Mouse (Mus musculus) common myeloid progenitor, adult 5-6 weeks (primary cell): ENCODE measurements around the gene Sema4f. TPM values are rescaled to one million over a fixed set of nuclear protein-coding genes. Genes with fewer than 3 reads are reported as not detected.

Experiments used
- ATAC-seq: replicated peaks from 2 replicates; pipeline ENCODE4 v1.8.0; 2016; ENCODE audit warnings: low read depth, mild to moderate bottlenecking, moderate TSS enrichment, inconsistent platforms; ENCODE audit not compliant: poor library complexity, severe bottlenecking
- total RNA-seq: library from RNA; stranded (forward); fragments of 200-1000, 187-1606 nt; gene quantifications from 2 replicates; pipeline ENCODE4 v1.2.3, GENCODE M21; 2017

Sema4f gene
- total RNA-seq, 1 experiment from 2014 or later: not detected

DNA sequence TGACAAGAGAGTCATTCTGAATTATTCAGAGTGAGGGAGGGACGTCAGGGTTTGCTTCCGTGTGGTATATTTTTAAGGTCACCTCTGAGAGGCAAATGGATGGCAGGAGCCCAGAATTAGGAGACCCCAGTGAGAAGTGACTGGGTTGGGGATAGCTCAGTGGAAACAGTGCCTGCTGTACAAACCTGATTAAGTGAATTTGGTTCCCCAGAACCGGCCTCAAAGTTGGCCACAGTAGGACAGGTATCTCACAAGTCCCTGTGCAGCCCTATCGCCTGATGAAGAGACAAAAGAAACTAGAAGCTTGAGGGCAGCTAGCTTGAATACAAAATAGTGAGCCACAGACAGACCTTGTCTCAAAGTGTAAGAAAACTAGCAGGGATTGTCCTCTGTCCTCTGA lies 23.1 kb downstream of the Sema4f start:
- no peak for ATAC-seq

- ATAC-seq: peak; percentile 36; the same call in 1 of the 2 replicates
Observed at GRCm38 (mm10) chr6:82915889-82916288, 23.7 kb downstream of the Sema4f start.

- peak; percentile 61 for ATAC-seq
Observed at GRCm38 (mm10) chr6:82913336-82914247, 26.0 kb downstream of the Sema4f start.

DNA sequence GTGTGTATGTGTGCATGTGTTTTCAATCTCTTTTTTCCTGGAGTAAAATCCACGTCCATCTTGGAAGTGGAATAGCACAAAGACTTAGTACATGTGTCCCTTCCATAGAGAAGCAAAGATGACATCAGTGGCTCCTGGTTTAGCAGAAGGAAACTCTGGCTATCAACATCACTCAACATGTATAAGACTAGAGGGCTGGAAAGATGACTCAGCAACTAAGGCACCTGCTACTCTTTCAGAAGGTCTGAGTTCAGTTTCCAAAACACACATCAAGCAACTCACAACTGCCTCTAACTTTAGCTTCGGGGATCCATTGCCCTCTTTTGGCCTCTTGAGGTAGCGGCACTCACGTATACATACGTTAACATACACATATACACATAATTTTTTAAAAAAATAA lies 28.3 kb downstream of the Sema4f start:
- no peak for ATAC-seq

DNA sequence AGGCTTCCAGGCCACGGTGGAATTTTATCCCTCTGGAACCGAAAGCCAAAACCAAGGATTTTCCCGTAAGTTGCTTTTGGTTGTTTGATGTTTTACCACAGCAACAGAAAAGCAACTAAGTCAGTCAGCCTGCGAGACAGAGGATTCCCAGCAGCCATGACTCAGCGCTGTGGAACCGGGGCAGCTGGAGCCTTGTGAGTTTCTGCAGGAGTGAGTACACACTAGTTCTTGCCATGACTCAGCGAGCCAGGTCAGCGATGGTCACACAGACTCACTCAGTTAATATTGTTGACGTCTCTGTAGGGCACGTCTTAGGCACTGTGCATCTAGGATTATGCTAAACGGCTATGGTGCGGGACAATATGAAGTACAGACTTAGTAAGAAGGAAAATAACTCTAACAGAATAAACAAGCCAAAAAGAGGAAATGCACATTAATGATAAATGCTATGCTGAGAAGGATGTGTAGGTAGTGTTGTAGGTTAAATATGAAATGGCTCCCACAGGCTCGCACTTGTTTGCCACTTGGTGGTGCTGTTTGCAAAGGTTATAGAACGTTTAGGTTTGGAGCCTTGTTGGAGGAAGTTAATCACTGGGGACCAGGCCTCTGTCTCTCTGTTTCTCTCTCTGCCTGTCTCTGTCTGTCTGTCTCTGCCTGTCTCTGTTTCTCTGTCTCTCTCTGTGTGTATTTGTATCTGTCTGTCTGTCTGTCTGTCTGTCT lies 30.3 kb downstream of the Sema4f start:
- peak; percentile 39 for ATAC-seq

- ATAC-seq: no peak
Observed at GRCm38 (mm10) chr6:82908034-82908433, 31.5 kb downstream of the Sema4f start.

DNA sequence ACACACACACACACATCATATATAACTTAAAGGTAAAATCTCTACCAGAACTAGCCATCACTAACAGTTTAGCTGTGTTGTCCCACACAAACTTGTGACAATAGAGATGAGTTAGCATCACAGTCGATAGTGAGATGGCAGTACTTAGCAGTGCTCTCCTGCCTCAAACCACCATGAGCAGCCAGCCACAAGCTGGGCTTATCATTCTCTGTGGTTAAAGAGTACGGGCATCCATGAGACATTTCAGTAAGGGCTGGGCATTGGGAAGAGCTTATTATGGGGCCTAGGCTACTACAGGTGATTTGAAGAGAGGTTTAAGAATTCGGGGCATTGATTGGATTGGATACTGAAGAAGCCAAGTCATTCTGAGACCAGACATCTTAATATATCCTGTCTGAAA lies 32.6 kb downstream of the Sema4f start:
- ATAC-seq: no peak

DNA sequence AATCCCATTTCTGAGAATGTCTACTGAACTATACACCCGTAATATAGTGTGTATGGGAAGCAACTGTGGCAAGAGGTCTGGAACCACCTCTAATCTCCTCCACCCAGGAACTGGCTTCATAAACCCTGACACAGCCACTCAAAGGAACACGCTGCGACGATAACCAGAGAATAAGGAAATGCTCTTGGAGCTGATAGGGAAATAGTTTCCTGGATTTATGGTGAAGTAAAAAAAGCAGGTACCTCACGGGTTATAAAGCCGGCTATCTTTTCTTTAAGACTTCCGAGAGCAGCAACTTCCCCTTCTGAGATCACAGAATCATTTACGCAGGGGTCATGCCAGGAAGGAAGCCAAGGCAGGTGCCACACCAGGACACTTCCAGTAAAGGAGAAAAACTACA lies 37.0 kb downstream of the Sema4f start:
- peak; percentile 91 for ATAC-seq

GRCm38 (mm10) chr6:82898745-82899144 lies 40.8 kb downstream of the Sema4f start:
- ATAC-seq: no peak

- ATAC-seq: no peak
Observed at GRCm38 (mm10) chr6:82898227-82898626, 41.3 kb downstream of the Sema4f start.

- ATAC-seq: peak; percentile 40
Observed at GRCm38 (mm10) chr6:82897311-82897710, 42.3 kb downstream of the Sema4f start.

- no peak for ATAC-seq
Observed at GRCm38 (mm10) chr6:82893415-82893814, 46.2 kb downstream of the Sema4f start.

- ATAC-seq: 0 out of 2 replicates have a peak, but pooled peaks have one; percentile 61
Observed at GRCm38 (mm10) chr6:82892540-82892939, 47.0 kb downstream of the Sema4f start.

- ATAC-seq: no peak
Observed at GRCm38 (mm10) chr6:82891488-82891887, 48.1 kb downstream of the Sema4f start.

DNA sequence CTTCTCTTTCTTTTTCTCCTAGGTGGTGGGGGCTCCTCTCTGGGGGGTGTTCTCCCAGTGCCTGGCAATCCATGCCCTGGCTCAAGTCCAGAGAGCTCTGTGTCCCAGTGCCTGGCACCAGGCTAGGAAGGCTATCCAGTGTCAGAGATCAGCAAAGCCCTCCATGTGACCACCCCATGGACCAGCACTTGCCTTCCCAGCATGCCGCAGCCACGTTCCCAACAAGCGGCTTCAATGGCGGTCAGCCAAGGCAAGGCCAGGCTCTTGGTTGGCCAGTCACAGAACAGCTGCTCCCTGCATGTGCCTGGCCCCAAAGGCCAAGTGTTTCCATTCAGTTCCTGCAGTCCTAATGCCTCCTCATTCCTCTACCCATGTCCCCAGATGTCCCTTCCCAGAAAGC lies 53.2 kb downstream of the Sema4f start:
- no peak for ATAC-seq

DNA sequence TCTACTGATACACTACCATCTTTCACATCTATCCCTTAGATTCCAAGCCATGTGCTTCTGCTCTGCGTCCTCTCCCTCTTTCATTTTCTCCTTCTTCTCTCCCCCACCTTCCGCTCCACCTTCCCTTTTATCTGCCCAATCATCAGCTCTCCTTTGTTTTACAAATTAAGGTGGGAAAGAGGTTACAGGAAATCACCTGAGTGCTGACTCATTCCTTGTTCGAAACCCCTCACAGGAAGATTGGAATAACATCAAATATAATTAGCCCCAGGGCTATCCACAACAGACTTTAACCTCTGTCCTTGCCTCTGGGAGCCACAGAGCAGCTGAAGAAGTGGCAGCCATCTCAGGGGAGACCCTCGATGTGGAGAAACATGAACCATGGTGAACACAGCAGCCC lies 53.7 kb downstream of the Sema4f start:
- no peak for ATAC-seq

GRCm38 (mm10) chr6:82885441-82885840 lies 54.1 kb downstream of the Sema4f start:
- ATAC-seq: no peak

DNA sequence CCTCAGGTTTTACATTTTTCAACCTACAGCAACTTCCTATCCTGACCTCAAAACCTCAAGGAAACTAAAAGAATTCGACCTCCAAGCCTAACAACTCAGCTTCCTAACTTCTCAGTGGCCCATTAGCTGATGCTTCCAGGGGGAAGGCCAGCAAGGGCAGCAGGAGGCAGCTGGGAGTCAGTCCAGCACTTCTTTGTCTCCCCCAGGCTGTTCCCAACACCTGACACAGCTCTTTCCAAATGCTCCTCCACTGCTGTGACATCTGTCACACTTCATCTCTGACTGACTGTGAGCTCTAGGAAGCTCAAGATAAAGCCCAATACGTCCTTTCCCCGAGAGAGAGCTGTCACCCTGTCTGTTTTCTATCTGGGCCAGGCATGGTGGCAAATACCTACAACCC lies 55.0 kb downstream of the Sema4f start:
- no peak for ATAC-seq

DNA sequence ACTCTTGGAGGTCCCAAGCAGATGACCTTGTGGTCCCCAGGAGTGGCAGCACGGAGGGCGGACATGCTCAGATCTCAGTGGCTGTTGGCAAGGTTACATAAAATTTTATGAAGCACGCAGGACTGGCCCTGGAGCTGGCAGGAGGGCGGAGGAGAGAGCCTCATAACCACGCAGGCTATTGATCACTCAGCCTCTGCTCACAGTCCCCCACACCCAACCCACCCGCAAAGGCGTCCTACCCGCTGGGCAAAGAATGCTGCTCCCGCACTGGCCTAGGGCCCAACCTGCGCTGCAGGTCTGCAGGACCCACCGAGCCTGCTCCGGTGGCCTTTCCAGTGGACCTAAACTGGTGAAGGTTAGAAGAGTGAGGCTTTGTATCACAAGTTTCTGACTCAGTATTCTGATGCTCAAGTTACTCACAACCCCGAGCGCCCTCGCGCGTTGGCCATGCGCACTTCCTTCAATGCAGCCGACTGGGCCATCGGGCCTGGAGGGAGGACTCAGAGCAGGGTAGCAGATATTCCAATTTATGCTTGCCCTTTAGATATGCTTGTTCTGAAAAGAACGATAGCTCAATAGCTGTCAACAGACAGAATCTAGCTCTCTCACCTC lies 58.0 kb downstream of the Sema4f start:
- ATAC-seq: peak; percentile 81

DNA sequence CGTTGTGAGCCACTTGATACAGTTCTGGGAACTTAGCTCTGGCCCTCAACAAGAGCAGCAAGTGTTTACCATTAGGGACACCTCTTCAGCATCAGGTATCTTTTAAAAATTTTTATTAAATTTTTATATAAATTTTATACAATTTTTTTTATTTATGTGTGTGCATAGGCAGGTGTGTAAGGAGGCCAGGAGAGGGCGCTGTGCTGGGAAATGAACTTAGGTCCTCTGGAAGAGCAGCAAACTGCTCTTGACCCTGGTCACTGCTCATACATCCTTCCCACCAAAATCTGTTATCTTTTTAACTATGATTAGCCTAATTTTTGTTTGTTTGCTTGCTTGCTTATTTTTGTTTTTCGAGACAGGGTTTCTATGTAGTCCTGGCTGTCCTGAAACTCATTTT lies 58.8 kb downstream of the Sema4f start:
- ATAC-seq: no peak
